Mouse (Mus musculus) liver, adult 2 months (tissue): ENCODE results near the gene Cep250.

Source experiments
- CTCF ChIP-seq: fragments of 200-500 bp; IDR thresholded peaks from 2 replicates; pipeline ENCODE4 v1.5.1; 2011; ENCODE audit warnings: low read depth, low read length, control low read depth
- POLR2A ChIP-seq: fragments of 200-500 bp; IDR thresholded peaks from 2 replicates; pipeline ENCODE4 v1.6.1; 2011; ENCODE audit warnings: low read length, control low read depth; ENCODE audit not compliant: insufficient read depth; ENCODE audit errors: extremely low read depth

GRCm38 (mm10) chr2:155989085-155989484 is 32.8 kb downstream of the Cep250 start:
- TF ChIP-seq CTCF (no peak), POLR2A (no peak)
